Mouse (Mus musculus) layer of hippocampus, postnatal 10 days (tissue): ENCODE data around the gene Cttn. TPM values are rescaled to one million over a fixed set of nuclear protein-coding genes. Genes with fewer than 3 reads are reported as not detected.

Experiments used
- DNase-seq, 2 experiments: peaks; one replicate each; pipeline ENCODE4 v3.0.0; 2021; ENCODE audit warnings: low spot score in 2 of 2
- total RNA-seq, 2 experiments: library from RNA; stranded (reverse); gene quantifications; 2 replicates each; pipeline ENCODE4 v1.2.3; 2021

The Cttn gene
- total RNA-seq, 2 experiments from 2014 or later: 151 to 164 TPM

- no peak for DNase-seq
Observed at GRCm38 (mm10) chr7:144402492-144402891, 68.3 kb downstream of the Cttn start.

- DNase-seq: no peak
Observed at GRCm38 (mm10) chr7:144391727-144392126, 79.1 kb downstream of the Cttn start.

GRCm38 (mm10) chr7:144390676-144391075 lies 80.1 kb downstream of the Cttn start:
- no peak for DNase-seq

GRCm38 (mm10) chr7:144389704-144390103 lies 81.1 kb downstream of the Cttn start:
- no peak for DNase-seq

GRCm38 (mm10) chr7:144387537-144387936 lies 83.3 kb downstream of the Cttn start:
- DNase-seq: no peak

Other genes with a start within 250 kb of the Cttn start
- 10 to 100 TPM; 35.8 to 41.2 TPM for gene Ppfia1, start 82.7 kb upstream of the Cttn start, total RNA-seq
- gene Fadd, start 111.5 kb upstream of the Cttn start, total RNA-seq: 1 to 10 TPM; 2.9 to 3.1 TPM